Mouse (Mus musculus): ENCODE measurements around the gene Wdfy2. TPM values are rescaled to one million over a fixed set of nuclear protein-coding genes. Genes with fewer than 3 reads are reported as not detected.

Gene Wdfy2
- total and polyA plus RNA-seq, 3 experiments, result 2.7 to 4.1 TPM; not detected in 1

GRCm38 (mm10) chr14:62885146-62885545 lies 47.7 kb downstream of the Wdfy2 start:
- Histone ChIP-seq H3K9ac (ENCODE audit: control insufficient read depth, low read depth, low read length, poor library complexity, severe bottlenecking) (no peak overlapping the region), H3K9me3 (replicated peaks; ENCODE audit: insufficient read depth, low read length) (no peaks in the 10 kb centered on the region), H3K4me3 (ENCODE audit: control insufficient read depth in 1 of 2, insufficient read depth in 1 of 2, low read depth in 2 of 2, low read length in 2 of 2) (no peak overlapping the region), H3K79me2 (ENCODE audit: control insufficient read depth, insufficient read depth, low read length, poor library complexity) (no peaks in the 10 kb centered on the region), H3K27me3 (ENCODE audit: control insufficient read depth in 1 of 2, insufficient read depth in 2 of 2, low read length in 2 of 2) (no peaks in the 10 kb centered on the region), H3K4me1 (ENCODE audit: control insufficient read depth in 1 of 2, insufficient read depth in 2 of 2, low read length in 2 of 2) (peaks cover 0 to 4% of the 10 kb centered on the region in 2 experiments; a peak in 1 of 4 replicates), H3K36me3 (ENCODE audit: control insufficient read depth in 1 of 2, insufficient read depth in 2 of 2, low read length in 2 of 2) (peaks cover 0 to 2% of the 10 kb centered on the region in 2 experiments; a peak in 2 of 4 replicates), H3K27ac (ENCODE audit: control insufficient read depth, low read depth, low read length) (no peak overlapping the region)
- TF ChIP-seq TCF12 (IDR thresholded peaks at IDR 0.05; ENCODE audit: low read depth, low read length), result no peak
- TF ChIP-seq EP300 (IDR thresholded peaks at IDR 0.05; ENCODE audit: low read depth in 1 of 2, low read length in 2 of 2), result no peak
- no peak for TF ChIP-seq ZMIZ1 (IDR thresholded peaks at IDR 0.05; ENCODE audit: low read depth, low read length)
- TF ChIP-seq TBP (IDR thresholded peaks at IDR 0.05; ENCODE audit: low read depth, low read length), result no peak
- no peak for TF ChIP-seq JUND (IDR thresholded peaks at IDR 0.05; ENCODE audit: low read depth, low read length)
- no peak for TF ChIP-seq MEF2A (IDR thresholded peaks at IDR 0.05; ENCODE audit: extremely low read depth, insufficient replicate concordance, low read depth, low read length, poor library complexity, severe bottlenecking)
- DNase-seq (ENCODE audit: low read depth, low spot score), result no peak

GRCm38 (mm10) chr14:62891401-62891800 lies 53.9 kb downstream of the Wdfy2 start:
- Histone ChIP-seq H3K27ac (ENCODE audit: control insufficient read depth, low read depth, low read length) (no peak overlapping the region), H3K9me3 (replicated peaks; ENCODE audit: insufficient read depth, low read length) (no peaks in the 10 kb centered on the region), H3K4me1 (ENCODE audit: control insufficient read depth in 1 of 2, insufficient read depth in 2 of 2, low read length in 2 of 2) (no peaks in the 10 kb centered on the region), H3K9ac (ENCODE audit: control insufficient read depth, low read depth, low read length, poor library complexity, severe bottlenecking) (no peak overlapping the region), H3K4me3 (ENCODE audit: control insufficient read depth in 1 of 2, insufficient read depth in 1 of 2, low read depth in 2 of 2, low read length in 2 of 2) (no peak overlapping the region), H3K36me3 (ENCODE audit: control insufficient read depth in 1 of 2, insufficient read depth in 2 of 2, low read length in 2 of 2) (no peaks in the 10 kb centered on the region), H3K79me2 (ENCODE audit: control insufficient read depth, insufficient read depth, low read length, poor library complexity) (no peaks in the 10 kb centered on the region), H3K27me3 (ENCODE audit: control insufficient read depth in 1 of 2, insufficient read depth in 2 of 2, low read length in 2 of 2) (no peaks in the 10 kb centered on the region)
- DNase-seq (ENCODE audit: low read depth, low spot score), result no peak
- no peak for TF ChIP-seq GATA1 (IDR thresholded peaks at IDR 0.05; ENCODE audit: low read depth, low read length)
- TF ChIP-seq NRF1 (IDR thresholded peaks at IDR 0.05; ENCODE audit: insufficient read depth, low read depth, low read length, poor library complexity, severe bottlenecking), result no peak
- no peak for TF ChIP-seq MYB (IDR thresholded peaks at IDR 0.05; ENCODE audit: low read depth, low read length)
- no peak for TF ChIP-seq BHLHE40 (IDR thresholded peaks at IDR 0.05; ENCODE audit: borderline replicate concordance, low read depth, low read length)
- no peak for TF ChIP-seq POLR2AphosphoS2 (IDR thresholded peaks at IDR 0.05; ENCODE audit: low read length)
- TF ChIP-seq ELF1 (IDR thresholded peaks at IDR 0.05; ENCODE audit: low read depth, low read length), result no peak

GRCm38 (mm10) chr14:62892771-62893641 lies 55.5 kb downstream of the Wdfy2 start:
- Histone ChIP-seq H3K4me1 (ENCODE audit: control insufficient read depth in 1 of 2, insufficient read depth in 2 of 2, low read length in 2 of 2) (no peaks in the 10 kb centered on the region), H3K27me3 (ENCODE audit: control insufficient read depth in 1 of 2, insufficient read depth in 2 of 2, low read length in 2 of 2) (no peaks in the 10 kb centered on the region)
- TF ChIP-seq MAFK (IDR thresholded peaks at IDR 0.05; ENCODE audit: borderline replicate concordance, low read depth, low read length) (no peak), TBP (IDR thresholded peaks at IDR 0.05; ENCODE audit: low read depth, low read length) (no peak), BHLHE40 (IDR thresholded peaks at IDR 0.05; ENCODE audit: borderline replicate concordance, low read depth, low read length) (no peak), CTCF (IDR thresholded peaks at IDR 0.05 in 2 of 3, conservative IDR thresholded peaks at IDR 0.05 in 1 of 3; ENCODE audit: control insufficient read depth in 1 of 3, insufficient read depth in 1 of 3, low read depth in 2 of 3, low read length in 3 of 3, poor library complexity in 1 of 3, severe bottlenecking in 1 of 3) (no peak), SMC3 (IDR thresholded peaks at IDR 0.05; ENCODE audit: low read depth, low read length) (no peak), MAZ (IDR thresholded peaks at IDR 0.05; ENCODE audit: low read depth, low read length) (no peak), ELF1 (IDR thresholded peaks at IDR 0.05; ENCODE audit: low read depth, low read length) (no peak), MYC (IDR thresholded peaks at IDR 0.05; ENCODE audit: low read depth, low read length) (no peak), EP300 (IDR thresholded peaks at IDR 0.05; ENCODE audit: low read depth in 1 of 2, low read length in 2 of 2) (no peak), HCFC1 (IDR thresholded peaks at IDR 0.05; ENCODE audit: low read depth, low read length) (no peak), NRF1 (IDR thresholded peaks at IDR 0.05; ENCODE audit: insufficient read depth, low read depth, low read length, poor library complexity, severe bottlenecking) (no peak), SIN3A (IDR thresholded peaks at IDR 0.05; ENCODE audit: low read length) (no peak), USF1 (IDR thresholded peaks at IDR 0.05; ENCODE audit: low read depth, low read length) (no peak), MEF2A (IDR thresholded peaks at IDR 0.05; ENCODE audit: extremely low read depth, insufficient replicate concordance, low read depth, low read length, poor library complexity, severe bottlenecking) (no peak), ZNF384 (IDR thresholded peaks at IDR 0.05; ENCODE audit: low read depth, low read length) (no peak), MXI1 (IDR thresholded peaks at IDR 0.05; ENCODE audit: low read depth, low read length) (no peak), POLR2AphosphoS5 (IDR thresholded peaks at IDR 0.05; ENCODE audit: borderline replicate concordance, low read depth, low read length) (no peak)

More at GRCm38 (mm10) chr14:62892771-62893641, 55.5 kb downstream of the Wdfy2 start:
- no peak for DNase-seq (ENCODE audit: low read depth, low spot score)
- Histone ChIP-seq H3K27ac (ENCODE audit: control insufficient read depth, low read depth, low read length) (no peak overlapping the region), H3K9ac (ENCODE audit: control insufficient read depth, low read depth, low read length, poor library complexity, severe bottlenecking) (no peak overlapping the region), H3K36me3 (ENCODE audit: control insufficient read depth in 1 of 2, insufficient read depth in 2 of 2, low read length in 2 of 2) (no peaks in the 10 kb centered on the region), H3K9me3 (replicated peaks; ENCODE audit: insufficient read depth, low read length) (no peaks in the 10 kb centered on the region), H3K79me2 (ENCODE audit: control insufficient read depth, insufficient read depth, low read length, poor library complexity) (no peaks in the 10 kb centered on the region), H3K4me3 (ENCODE audit: control insufficient read depth in 1 of 2, insufficient read depth in 1 of 2, low read depth in 2 of 2, low read length in 2 of 2) (no peak overlapping the region)

Measured in MEL (cell line).